Mouse (Mus musculus) midbrain, postnatal 0 days (tissue): ENCODE results near the gene Cdk17. TPM values are rescaled to one million over a fixed set of nuclear protein-coding genes. Genes with fewer than 3 reads are reported as not detected.

Source experiments
- ATAC-seq: fragments of 200-750 bp; cut with Nextera tagmentation; 2 replicates; pipeline ENCODE4 v1.8.0; 2017; ENCODE audit warnings: moderate number of reproducible peaks, mild to moderate bottlenecking, moderate TSS enrichment, moderate library complexity; ENCODE audit not compliant: low FRiP score
- DNase-seq: peaks from one replicate; pipeline ENCODE4 v3.0.0-alpha.2; 2015; ENCODE audit warnings: low spot score
- H3K27ac ChIP-seq: fragments of 300-500 bp; sonication (generic); 2 replicates; pipeline ENCODE4 v1.5.1; 2014; ENCODE audit warnings: low read depth, mild to moderate bottlenecking, low read length, mixed read lengths
- H3K27me3 ChIP-seq: fragments of 300-500 bp; sonication (generic); 2 replicates; pipeline ENCODE4 v1.6.1; 2014; ENCODE audit warnings: low read length, control low read depth, mixed read lengths; ENCODE audit not compliant: insufficient read depth
- H3K36me3 ChIP-seq: fragments of 300-500 bp; sonication (generic); 2 replicates; pipeline ENCODE4 v1.6.1; 2014; ENCODE audit warnings: low read length, control low read depth, mixed read lengths; ENCODE audit not compliant: insufficient read depth
- H3K4me1 ChIP-seq: fragments of 300-500 bp; sonication (generic); 2 replicates; pipeline ENCODE4 v1.6.1; 2014; ENCODE audit warnings: mild to moderate bottlenecking, control low read depth, antibody characterized with exemption, low read length, mixed read lengths; ENCODE audit not compliant: insufficient read depth
- H3K4me2 ChIP-seq: fragments of 300-500 bp; sonication (generic); 2 replicates; pipeline ENCODE4 v1.6.1; 2014; ENCODE audit warnings: low read depth, mild to moderate bottlenecking, low read length, mixed read lengths; ENCODE audit not compliant: poor library complexity, severe bottlenecking
- H3K4me3 ChIP-seq: fragments of 300-500 bp; sonication (generic); 2 replicates; pipeline ENCODE4 v1.5.1; 2014; ENCODE audit warnings: low read depth, mild to moderate bottlenecking, low read length, moderate library complexity
- H3K9ac ChIP-seq: fragments of 300-500 bp; sonication (generic); replicated peaks from 2 replicates; pipeline ENCODE4 v1.6.1; 2014; ENCODE audit warnings: mild to moderate bottlenecking, low read length, moderate library complexity, mixed read lengths; ENCODE audit not compliant: poor library complexity, severe bottlenecking
- H3K9me3 ChIP-seq: fragments of 300-500 bp; sonication (generic); 2 replicates; pipeline ENCODE4 v1.6.1; 2016; ENCODE audit warnings: low read length, control low read depth
- CTCF ChIP-seq: IDR thresholded peaks from 2 replicates; pipeline ENCODE4 v1.5.1; 2016; ENCODE audit warnings: antibody characterized with exemption, mild to moderate bottlenecking
- WGBS: fragments of 180-500 bp; shearing (Covaris S2); extraction: QIAGEN DNeasy Blood & Tissue Kit; methylation state at CpG from one replicate; pipeline ENCODE4 v1.1.7; 2014; 5-methylcytosine and 5-hydroxymethylcytosine counted together
- polyA plus RNA-seq: library from polyadenylated mRNA; unstranded; fragments of >200 nt; fragmentation: Nextera tagmentation; extraction: Ambion mirVana; gene quantifications from 2 replicates; pipeline ENCODE4 v1.2.1, GENCODE M21; 2015
- total RNA-seq: library from RNA; depleted of rRNA; stranded (reverse); fragments of >200 nt; gene quantifications from 2 replicates; pipeline ENCODE4 v1.2.3, GENCODE M21; 2014

The Cdk17 gene
- total and polyA plus RNA-seq, 2 experiments from 2014 or later, result 34.3 to 91.1 TPM

- Histone ChIP-seq H3K9me3 (no peaks in the 10 kb centered on the region), H3K27me3 (no peaks in the 10 kb centered on the region), H3K4me3 (no peak overlapping the region), H3K9ac (no peak overlapping the region), H3K4me1 (peaks cover 18% of the 10 kb centered on the region), H3K36me3 (no peaks in the 10 kb centered on the region), H3K4me2 (peak overlapping the region; percentile 20), H3K27ac (no peak overlapping the region)
- 49% methylated on average over 6 of the region's 6 CpGs for WGBS
- ATAC-seq (no peak), DNase-seq (no peak)
- TF ChIP-seq CTCF, result no peak
Observed at GRCm38 (mm10) chr10:93163711-93164488, 3.2 kb downstream of the Cdk17 start.

GRCm38 (mm10) chr10:93165416-93166381, 5.0 kb downstream of the Cdk17 start:
- Histone ChIP-seq H3K4me1 (peaks cover 18% of the 10 kb centered on the region), H3K9me3 (no peaks in the 10 kb centered on the region), H3K36me3 (no peaks in the 10 kb centered on the region), H3K9ac (0 out of 2 replicates have a peak overlapping the region, but pooled peaks have one; percentile 33), H3K4me2 (peak overlapping the region; percentile 33), H3K4me3 (peak overlapping the region; percentile 10; the same call in 1 of the 2 replicates), H3K27me3 (no peaks in the 10 kb centered on the region), H3K27ac (0 out of 2 replicates have a peak overlapping the region, but pooled peaks have one; percentile 18)
- ATAC-seq (no peak), DNase-seq (no peak)
- TF ChIP-seq CTCF, result no peak
- WGBS, result 15% methylated on average over 14 of the region's 14 CpGs

GRCm38 (mm10) chr10:93166382-93166769, 5.7 kb downstream of the Cdk17 start:
- Histone ChIP-seq H3K9me3 (no peaks in the 10 kb centered on the region), H3K36me3 (no peaks in the 10 kb centered on the region), H3K4me1 (peaks cover 18% of the 10 kb centered on the region), H3K4me2 (peak overlapping the region; percentile 33), H3K4me3 (peak overlapping the region; percentile 10), H3K9ac (0 out of 2 replicates have a peak overlapping the region, but pooled peaks have one; percentile 33), H3K27ac (no peak overlapping the region), H3K27me3 (no peaks in the 10 kb centered on the region)
- DNase-seq, result no peak
- TF ChIP-seq CTCF, result no peak
- ATAC-seq, result no peak
- WGBS, result 6% methylated on average over 5 of the region's 5 CpGs

- peaks cover 18% of the 10 kb centered on the region for H3K4me1 ChIP-seq
Observed at GRCm38 (mm10) chr10:93167311-93167710, 6.6 kb downstream of the Cdk17 start.

GRCm38 (mm10) chr10:93168067-93168466, 7.4 kb downstream of the Cdk17 start:
- Histone ChIP-seq H3K4me2 (no peak overlapping the region), H3K9ac (no peak overlapping the region), H3K4me1 (peaks cover 18% of the 10 kb centered on the region), H3K27me3 (no peaks in the 10 kb centered on the region), H3K36me3 (no peaks in the 10 kb centered on the region), H3K27ac (no peak overlapping the region), H3K9me3 (no peaks in the 10 kb centered on the region), H3K4me3 (no peak overlapping the region)
- TF ChIP-seq CTCF, result no peak
- no peak for DNase-seq
- WGBS, result 18% methylated on average over 4 of the region's 4 CpGs
- no peak for ATAC-seq

More at GRCm38 (mm10) chr10:93167311-93167710, 6.6 kb downstream of the Cdk17 start:
- DNase-seq (no peak), ATAC-seq (no peak)
- Histone ChIP-seq H3K27me3 (no peaks in the 10 kb centered on the region), H3K4me2 (no peak overlapping the region), H3K9ac (no peak overlapping the region), H3K4me3 (no peak overlapping the region), H3K36me3 (no peaks in the 10 kb centered on the region), H3K27ac (no peak overlapping the region), H3K9me3 (no peaks in the 10 kb centered on the region)
- TF ChIP-seq CTCF, result no peak
- WGBS, result 68% methylated on average over 6 of the region's 6 CpGs
